Mouse (Mus musculus): ENCODE data around the gene Colgalt1. TPM values are rescaled to one million over a fixed set of nuclear protein-coding genes. Genes with fewer than 3 reads are reported as not detected.

Colgalt1 gene
- polyA plus RNA-seq, 1 experiment: 87.0 TPM

GRCm38 (mm10) chr8:71665331-71666130 is 54.7 kb downstream of the Colgalt1 start:
- Histone ChIP-seq H3ac (ENCODE audit: control insufficient read depth, insufficient read length) (no peak overlapping the region), H3K79me2 (ENCODE audit: control insufficient read depth, insufficient read depth) (no peaks in the 10 kb centered on the region), H3K4me3 (peak overlapping the region; percentile 12), H3K4me2 (ENCODE audit: low read depth) (peak overlapping the region; percentile 85), H3K27me3 (ENCODE audit: control insufficient read depth, insufficient read depth, insufficient read length) (peaks cover 8% of the 10 kb centered on the region), H3K36me3 (ENCODE audit: control insufficient read depth, insufficient read depth) (no peaks in the 10 kb centered on the region)
- no peak for TF ChIP-seq E2F4 (IDR thresholded peaks at IDR 0.05; ENCODE audit: insufficient read depth)
- TF ChIP-seq CEBPB (IDR thresholded peaks at IDR 0.05; ENCODE audit: insufficient read depth, poor library complexity, severe bottlenecking): no peak
- TF ChIP-seq MYOG (IDR thresholded peaks at IDR 0.05; ENCODE audit: control insufficient read depth in 1 of 3, insufficient read depth in 1 of 3, insufficient read length in 2 of 3, low read depth in 2 of 3): peak in 1 of 3 experiments; percentile 37
- peak in 1 of 3 experiments; percentile 56 for TF ChIP-seq MYOD1 (IDR thresholded peaks at IDR 0.05; ENCODE audit: control insufficient read depth in 1 of 3, insufficient read length in 2 of 3, low read depth in 2 of 3)
- TF ChIP-seq POLR2AphosphoS2 (IDR thresholded peaks at IDR 0.05; ENCODE audit: insufficient read length, low read depth): peak; percentile 52
- TF ChIP-seq TCF12 (IDR thresholded peaks at IDR 0.05; ENCODE audit: insufficient read depth, poor library complexity, severe bottlenecking): no peak
- no peak for TF ChIP-seq SRF (IDR thresholded peaks at IDR 0.05; ENCODE audit: control insufficient read depth, insufficient read length, low read depth)
- no peak for TF ChIP-seq REST (IDR thresholded peaks at IDR 0.05; ENCODE audit: insufficient read depth, insufficient read length)
- TF ChIP-seq USF1 (IDR thresholded peaks at IDR 0.05; ENCODE audit: low read depth): no peak
- no peak for TF ChIP-seq TCF3 (IDR thresholded peaks at IDR 0.05; ENCODE audit: insufficient read length, low read depth)
- TF ChIP-seq MAX (IDR thresholded peaks at IDR 0.05; ENCODE audit: low read depth): no peak
- TF ChIP-seq POLR2A (IDR thresholded peaks at IDR 0.05; ENCODE audit: insufficient read length, low read depth): peak; percentile 21

GRCm38 (mm10) chr8:71666855-71667254 is 56.1 kb downstream of the Colgalt1 start:
- H3K4me2 ChIP-seq (ENCODE audit: low read depth): peak overlapping the region; percentile 85
- TF ChIP-seq MAX (IDR thresholded peaks at IDR 0.05; ENCODE audit: low read depth): no peak
- no peak for TF ChIP-seq E2F4 (IDR thresholded peaks at IDR 0.05; ENCODE audit: insufficient read depth)
- no peak for TF ChIP-seq SRF (IDR thresholded peaks at IDR 0.05; ENCODE audit: control insufficient read depth, insufficient read length, low read depth)

GRCm38 (mm10) chr8:71667256-71667655 is 56.5 kb downstream of the Colgalt1 start:
- no peaks in the 10 kb centered on the region for H3K79me2 ChIP-seq (ENCODE audit: control insufficient read depth, insufficient read depth)
- H3K36me3 ChIP-seq (ENCODE audit: control insufficient read depth, insufficient read depth): no peaks in the 10 kb centered on the region
- peaks cover 6% of the 10 kb centered on the region for H3K27me3 ChIP-seq (ENCODE audit: control insufficient read depth, insufficient read depth, insufficient read length)
- no peak for TF ChIP-seq MYOG (IDR thresholded peaks at IDR 0.05; ENCODE audit: control insufficient read depth in 1 of 3, insufficient read depth in 1 of 3, insufficient read length in 2 of 3, low read depth in 2 of 3)
- H3K4me2 ChIP-seq (ENCODE audit: low read depth): peak overlapping the region; percentile 85
- H3ac ChIP-seq (ENCODE audit: control insufficient read depth, insufficient read length): no peak overlapping the region
- peak overlapping the region; percentile 44 for H3K4me3 ChIP-seq

More at GRCm38 (mm10) chr8:71666855-71667254, 56.1 kb downstream of the Colgalt1 start:
- Histone ChIP-seq H3K4me3 (no peak overlapping the region), H3K79me2 (ENCODE audit: control insufficient read depth, insufficient read depth) (no peaks in the 10 kb centered on the region), H3K36me3 (ENCODE audit: control insufficient read depth, insufficient read depth) (no peaks in the 10 kb centered on the region), H3K27me3 (ENCODE audit: control insufficient read depth, insufficient read depth, insufficient read length) (peaks cover 8% of the 10 kb centered on the region), H3ac (ENCODE audit: control insufficient read depth, insufficient read length) (no peak overlapping the region)

- peaks cover 2% of the 10 kb centered on the region for H3K27me3 ChIP-seq (ENCODE audit: control insufficient read depth, insufficient read depth, insufficient read length)
- no peaks in the 10 kb centered on the region for H3K36me3 ChIP-seq (ENCODE audit: control insufficient read depth, insufficient read depth)
- H3K4me3 ChIP-seq: peak overlapping the region; percentile 44
- H3ac ChIP-seq (ENCODE audit: control insufficient read depth, insufficient read length): no peak overlapping the region
- H3K79me2 ChIP-seq (ENCODE audit: control insufficient read depth, insufficient read depth): no peaks in the 10 kb centered on the region
- peak overlapping the region; percentile 85 for H3K4me2 ChIP-seq (ENCODE audit: low read depth)
- TF ChIP-seq MYOG (IDR thresholded peaks at IDR 0.05; ENCODE audit: control insufficient read depth in 1 of 3, insufficient read depth in 1 of 3, insufficient read length in 2 of 3, low read depth in 2 of 3) (peak in 1 of 3 experiments; percentile 61), SRF (IDR thresholded peaks at IDR 0.05; ENCODE audit: control insufficient read depth, insufficient read length, low read depth) (no peak), TCF12 (IDR thresholded peaks at IDR 0.05; ENCODE audit: insufficient read depth, poor library complexity, severe bottlenecking) (no peak), E2F4 (IDR thresholded peaks at IDR 0.05; ENCODE audit: insufficient read depth) (no peak), TCF3 (IDR thresholded peaks at IDR 0.05; ENCODE audit: insufficient read length, low read depth) (no peak), REST (IDR thresholded peaks at IDR 0.05; ENCODE audit: insufficient read depth, insufficient read length) (no peak), POLR2A (IDR thresholded peaks at IDR 0.05; ENCODE audit: insufficient read length, low read depth) (peak; percentile 68), USF1 (IDR thresholded peaks at IDR 0.05; ENCODE audit: low read depth) (no peak), CEBPB (IDR thresholded peaks at IDR 0.05; ENCODE audit: insufficient read depth, poor library complexity, severe bottlenecking) (no peak), MYOD1 (IDR thresholded peaks at IDR 0.05; ENCODE audit: control insufficient read depth in 1 of 3, insufficient read length in 2 of 3, low read depth in 2 of 3) (peak in 2 of 3 experiments; percentile 1 to 63), MAX (IDR thresholded peaks at IDR 0.05; ENCODE audit: low read depth) (no peak), POLR2AphosphoS2 (IDR thresholded peaks at IDR 0.05; ENCODE audit: insufficient read length, low read depth) (peak; percentile 68)
Measured at GRCm38 (mm10) chr8:71668220-71668975, 57.6 kb downstream of the Colgalt1 start.

- Histone ChIP-seq H3K27me3 (ENCODE audit: control insufficient read depth, insufficient read depth, insufficient read length) (no peaks in the 10 kb centered on the region), H3K4me2 (ENCODE audit: low read depth) (peak overlapping the region; percentile 85), H3K4me3 (peak overlapping the region; percentile 44), H3K36me3 (ENCODE audit: control insufficient read depth, insufficient read depth) (no peaks in the 10 kb centered on the region), H3ac (ENCODE audit: control insufficient read depth, insufficient read length) (no peak overlapping the region), H3K79me2 (ENCODE audit: control insufficient read depth, insufficient read depth) (no peaks in the 10 kb centered on the region)
- no peak for TF ChIP-seq REST (IDR thresholded peaks at IDR 0.05; ENCODE audit: insufficient read depth, insufficient read length)
- no peak for TF ChIP-seq MYOG (IDR thresholded peaks at IDR 0.05; ENCODE audit: control insufficient read depth in 1 of 3, insufficient read depth in 1 of 3, insufficient read length in 2 of 3, low read depth in 2 of 3)
- no peak for TF ChIP-seq POLR2AphosphoS2 (IDR thresholded peaks at IDR 0.05; ENCODE audit: insufficient read length, low read depth)
- no peak for TF ChIP-seq USF1 (IDR thresholded peaks at IDR 0.05; ENCODE audit: low read depth)
- no peak for TF ChIP-seq TCF12 (IDR thresholded peaks at IDR 0.05; ENCODE audit: insufficient read depth, poor library complexity, severe bottlenecking)
- no peak for TF ChIP-seq TCF3 (IDR thresholded peaks at IDR 0.05; ENCODE audit: insufficient read length, low read depth)
- no peak for TF ChIP-seq SRF (IDR thresholded peaks at IDR 0.05; ENCODE audit: control insufficient read depth, insufficient read length, low read depth)
- TF ChIP-seq E2F4 (IDR thresholded peaks at IDR 0.05; ENCODE audit: insufficient read depth): no peak
- TF ChIP-seq MYOD1 (IDR thresholded peaks at IDR 0.05; ENCODE audit: control insufficient read depth in 1 of 3, insufficient read length in 2 of 3, low read depth in 2 of 3): no peak
- no peak for TF ChIP-seq MAX (IDR thresholded peaks at IDR 0.05; ENCODE audit: low read depth)
- no peak for TF ChIP-seq CEBPB (IDR thresholded peaks at IDR 0.05; ENCODE audit: insufficient read depth, poor library complexity, severe bottlenecking)
Measured at GRCm38 (mm10) chr8:71670198-71670597, 59.4 kb downstream of the Colgalt1 start.

All from myocyte (in vitro differentiated cells).